Mouse (Mus musculus) retina, postnatal 7 days (tissue): Measurements from ENCODE around the gene Tada2b.

Experiments used
- DNase-seq: peaks from one replicate; pipeline ENCODE4 v3.0.0-alpha.2; 2012; ENCODE audit warnings: low read depth, low spot score

The Tada2b gene

GRCm38 (mm10) chr5:36484171-36484990, at the start of gene Tada2b, which contains the start of gene Ccdc96:
Gene Tada2b, minus strand, starts transcription at chr5:36484285.
Gene Ccdc96, plus strand, starts transcription at chr5:36484588.
- DNase-seq = peak; percentile 98

GRCm38 (mm10) chr5:36530129-36530751, 46.2 kb upstream of the Tada2b start:
- DNase-seq = peak; percentile 73

- no peak for DNase-seq
Observed at GRCm38 (mm10) chr5:36529698-36530097, 45.6 kb upstream of the Tada2b start.

GRCm38 (mm10) chr5:36526921-36527320, 42.8 kb upstream of the Tada2b start:
- DNase-seq = no peak

GRCm38 (mm10) chr5:36526274-36526673, 42.2 kb upstream of the Tada2b start:
- DNase-seq = no peak

- no peak for DNase-seq
Observed at GRCm38 (mm10) chr5:36525216-36525615, 41.1 kb upstream of the Tada2b start.

- DNase-seq = no peak
Observed at GRCm38 (mm10) chr5:36523219-36523703, 39.2 kb upstream of the Tada2b start.

GRCm38 (mm10) chr5:36522782-36523181, 38.7 kb upstream of the Tada2b start:
- DNase-seq = no peak

GRCm38 (mm10) chr5:36519751-36520150, 35.7 kb upstream of the Tada2b start:
- DNase-seq = no peak

GRCm38 (mm10) chr5:36517596-36517995, 33.5 kb upstream of the Tada2b start:
- no peak for DNase-seq

GRCm38 (mm10) chr5:36515558-36515957, 31.5 kb upstream of the Tada2b start:
- no peak for DNase-seq

GRCm38 (mm10) chr5:36515126-36515525, 31.0 kb upstream of the Tada2b start:
- no peak for DNase-seq

- DNase-seq = no peak
Observed at GRCm38 (mm10) chr5:36510956-36511355, 26.9 kb upstream of the Tada2b start.

GRCm38 (mm10) chr5:36508351-36508750, 24.3 kb upstream of the Tada2b start:
- DNase-seq = no peak

- DNase-seq = no peak
Observed at GRCm38 (mm10) chr5:36505643-36506042, 21.6 kb upstream of the Tada2b start.

GRCm38 (mm10) chr5:36505235-36505634, 21.1 kb upstream of the Tada2b start:
- no peak for DNase-seq

- DNase-seq = no peak
Observed at GRCm38 (mm10) chr5:36494709-36495108, 10.6 kb upstream of the Tada2b start.

GRCm38 (mm10) chr5:36493919-36494318, 9.8 kb upstream of the Tada2b start:
- DNase-seq = no peak

GRCm38 (mm10) chr5:36489225-36489624, 5.1 kb upstream of the Tada2b start:
- DNase-seq = peak; percentile 37

- DNase-seq = no peak
Observed at GRCm38 (mm10) chr5:36485306-36485705, 1.2 kb upstream of the Tada2b start.

GRCm38 (mm10) chr5:36483203-36484101, 633 bp downstream of the Tada2b start:
- no peak for DNase-seq

- no peak for DNase-seq
Observed at GRCm38 (mm10) chr5:36481114-36481513, 3.0 kb downstream of the Tada2b start.
